Mouse (Mus musculus) C2C12 (cell line): ENCODE measurements at regions not wholly inside any gene's neighbourhood (a gene's known extent, or its start where the extent isn't known, plus 50 kb on each side); places are given as distances from the start of the nearest gene placed in this dataset.

Source experiments
- H3K27me3 ChIP-seq: one replicate; pipeline ENCODE4 v1.6.1; 2011; ENCODE audit not compliant: control insufficient read depth, insufficient read depth, insufficient read length
- H3K36me3 ChIP-seq: one replicate; pipeline ENCODE4 v1.6.1; 2011; ENCODE audit not compliant: control insufficient read depth, insufficient read depth
- H3K4me3 ChIP-seq: one replicate; pipeline ENCODE4 v1.5.1; 2011; ENCODE audit warnings: mild to moderate bottlenecking, control low read depth; ENCODE audit not compliant: poor library complexity, insufficient read depth, severe bottlenecking
- H3K79me2 ChIP-seq: one replicate; pipeline ENCODE4 v1.6.1; 2011; ENCODE audit not compliant: control insufficient read depth, insufficient read depth
- H3K79me3 ChIP-seq: one replicate; pipeline ENCODE4 v1.6.1; 2011; ENCODE audit warnings: low read depth, control low read depth
- H3ac ChIP-seq: one replicate; pipeline ENCODE3; 2011; ENCODE audit warnings: low read depth; ENCODE audit not compliant: control insufficient read depth, insufficient read length
- CEBPB ChIP-seq: IDR thresholded peaks from one replicate; pipeline ENCODE4 v1.6.1; 2011; ENCODE audit warnings: low read depth, mild to moderate bottlenecking, control low read depth, moderate library complexity
- CTCF ChIP-seq: IDR thresholded peaks from one replicate; pipeline ENCODE4 v1.5.1; 2011; ENCODE audit not compliant: control insufficient read depth, insufficient read depth, insufficient read length
- FOSL1 ChIP-seq: IDR thresholded peaks from one replicate; pipeline ENCODE4 v1.8.0; 2011; ENCODE audit warnings: mild to moderate bottlenecking, low read length; ENCODE audit not compliant: poor library complexity, insufficient read depth, severe bottlenecking
- MAX ChIP-seq: IDR thresholded peaks from one replicate; pipeline ENCODE4 v1.6.1; 2011; ENCODE audit warnings: mild to moderate bottlenecking, control low read depth
- MYOD1 ChIP-seq: IDR thresholded peaks from one replicate; pipeline ENCODE4 v1.6.1; 2011; ENCODE audit warnings: low read depth; ENCODE audit not compliant: control insufficient read depth, insufficient read length
- MYOG ChIP-seq: IDR thresholded peaks from one replicate; pipeline ENCODE4 v1.6.1; 2011; ENCODE audit not compliant: control insufficient read depth, insufficient read length; ENCODE audit errors: extremely low read depth
- USF1 ChIP-seq: IDR thresholded peaks from one replicate; pipeline ENCODE4 v1.6.1; 2011; ENCODE audit warnings: low read depth, mild to moderate bottlenecking, control low read depth, moderate library complexity

- no peak overlapping the region for H3K4me3 ChIP-seq
- no peak for TF ChIP-seq FOSL1
- no peak for TF ChIP-seq MYOD1
- TF ChIP-seq MYOG = no peak
- no peak for TF ChIP-seq USF1
- no peak for TF ChIP-seq CEBPB
- TF ChIP-seq MAX = no peak
- TF ChIP-seq CTCF = no peak
- H3ac ChIP-seq = no peak overlapping the region
- no peaks in the 10 kb centered on the region for H3K27me3 ChIP-seq
- H3K79me3 ChIP-seq = no peaks in the 10 kb centered on the region
- no peaks in the 10 kb centered on the region for H3K79me2 ChIP-seq
- no peaks in the 10 kb centered on the region for H3K36me3 ChIP-seq
Observed at GRCm38 (mm10) chr4:56112931-56113700, 580.9 kb upstream of the Klf4 start.

GRCm38 (mm10) chr4:56106962-56107361 is 574.7 kb upstream of the Klf4 start:
- TF ChIP-seq MYOD1 (no peak), USF1 (no peak), CEBPB (no peak), MAX (no peak), CTCF (no peak), FOSL1 (no peak), MYOG (no peak)
- Histone ChIP-seq H3ac (no peak overlapping the region), H3K27me3 (no peaks in the 10 kb centered on the region), H3K79me2 (no peaks in the 10 kb centered on the region), H3K79me3 (no peaks in the 10 kb centered on the region), H3K36me3 (no peaks in the 10 kb centered on the region), H3K4me3 (no peak overlapping the region)

- Histone ChIP-seq H3ac (no peak overlapping the region), H3K36me3 (no peaks in the 10 kb centered on the region), H3K4me3 (no peak overlapping the region), H3K27me3 (no peaks in the 10 kb centered on the region), H3K79me2 (no peaks in the 10 kb centered on the region), H3K79me3 (no peaks in the 10 kb centered on the region)
- TF ChIP-seq MYOG = no peak
- TF ChIP-seq FOSL1 = no peak
- TF ChIP-seq USF1 = no peak
- TF ChIP-seq CEBPB = no peak
- no peak for TF ChIP-seq MAX
- no peak for TF ChIP-seq CTCF
- no peak for TF ChIP-seq MYOD1
Observed at GRCm38 (mm10) chr4:56102314-56102713, 570.0 kb upstream of the Klf4 start.

GRCm38 (mm10) chr4:56090796-56091195 is 558.5 kb upstream of the Klf4 start:
- no peak for TF ChIP-seq CEBPB
- TF ChIP-seq MYOG = no peak
- TF ChIP-seq FOSL1 = no peak
- TF ChIP-seq USF1 = no peak
- no peak for TF ChIP-seq CTCF
- TF ChIP-seq MYOD1 = no peak
- no peak for TF ChIP-seq MAX
- H3ac ChIP-seq = no peak overlapping the region
- no peaks in the 10 kb centered on the region for H3K36me3 ChIP-seq

GRCm38 (mm10) chr4:56088701-56089100 is 556.4 kb upstream of the Klf4 start:
- no peaks in the 10 kb centered on the region for H3K27me3 ChIP-seq
- H3K79me2 ChIP-seq = no peaks in the 10 kb centered on the region
- no peaks in the 10 kb centered on the region for H3K36me3 ChIP-seq
- no peak overlapping the region for H3ac ChIP-seq
- TF ChIP-seq MYOG = no peak
- TF ChIP-seq MYOD1 = no peak
- no peak for TF ChIP-seq FOSL1
- no peak for TF ChIP-seq USF1
- TF ChIP-seq CEBPB = no peak
- TF ChIP-seq MAX = no peak
- no peak for TF ChIP-seq CTCF
- H3K4me3 ChIP-seq = no peak overlapping the region
- no peaks in the 10 kb centered on the region for H3K79me3 ChIP-seq

More at GRCm38 (mm10) chr4:56090796-56091195, 558.5 kb upstream of the Klf4 start:
- H3K79me2 ChIP-seq = no peaks in the 10 kb centered on the region
- no peak overlapping the region for H3K4me3 ChIP-seq
- no peaks in the 10 kb centered on the region for H3K27me3 ChIP-seq
- H3K79me3 ChIP-seq = no peaks in the 10 kb centered on the region

- Histone ChIP-seq H3K79me3 (no peaks in the 10 kb centered on the region), H3K27me3 (no peaks in the 10 kb centered on the region)
Observed at GRCm38 (mm10) chr4:56086306-56086705, 554.0 kb upstream of the Klf4 start.

More at GRCm38 (mm10) chr4:56086306-56086705, 554.0 kb upstream of the Klf4 start:
- H3ac ChIP-seq = no peak overlapping the region
- no peaks in the 10 kb centered on the region for H3K36me3 ChIP-seq
- H3K79me2 ChIP-seq = no peaks in the 10 kb centered on the region
- no peak overlapping the region for H3K4me3 ChIP-seq
- TF ChIP-seq FOSL1 (no peak), MYOD1 (no peak), MYOG (no peak), CTCF (no peak), MAX (no peak), CEBPB (no peak), USF1 (no peak)
